Mouse (Mus musculus) limb, embryonic 15.5 days (tissue): ENCODE measurements around the gene Lnp1. TPM values are rescaled to one million over a fixed set of nuclear protein-coding genes. Genes with fewer than 3 reads are reported as not detected.

Source experiments
- ATAC-seq: fragments of 200-750 bp; cut with Nextera tagmentation; 2 replicates; pipeline ENCODE4 v1.8.0; 2017; ENCODE audit warnings: low read depth, moderate TSS enrichment; ENCODE audit not compliant: insufficient number of reproducible peaks, low FRiP score, low TSS enrichment
- H3K27ac ChIP-seq: fragments of 300-500 bp; sonication (generic); 2 replicates; pipeline ENCODE4 v1.5.1; 2015; ENCODE audit warnings: moderate library complexity, mild to moderate bottlenecking, inconsistent platforms
- H3K27me3 ChIP-seq: fragments of 300-500 bp; sonication (generic); 2 replicates; pipeline ENCODE4 v1.6.1; 2015; ENCODE audit warnings: inconsistent platforms
- H3K36me3 ChIP-seq: fragments of 300-500 bp; sonication (generic); 2 replicates; pipeline ENCODE4 v1.6.1; 2015; ENCODE audit warnings: inconsistent platforms
- H3K4me1 ChIP-seq: fragments of 300-500 bp; sonication (generic); 2 replicates; pipeline ENCODE4 v1.6.1; 2015; ENCODE audit warnings: inconsistent platforms
- H3K4me2 ChIP-seq: fragments of 300-500 bp; sonication (generic); 2 replicates; pipeline ENCODE4 v1.6.1; 2015; ENCODE audit warnings: mild to moderate bottlenecking, inconsistent platforms
- H3K4me3 ChIP-seq: fragments of 300-500 bp; sonication (generic); 2 replicates; pipeline ENCODE4 v1.5.1; 2015; ENCODE audit warnings: mild to moderate bottlenecking, inconsistent platforms
- H3K9ac ChIP-seq: fragments of 300-500 bp; sonication (generic); 2 replicates; pipeline ENCODE4 v1.6.1; 2015; ENCODE audit warnings: inconsistent platforms
- H3K9me3 ChIP-seq: fragments of 300-500 bp; sonication (generic); 2 replicates; pipeline ENCODE4 v1.6.1; 2016; ENCODE audit warnings: inconsistent platforms
- WGBS: fragments of 180-500 bp; shearing (Covaris S2); methylation state at CpG from one replicate; pipeline ENCODE4 v1.1.7; 2015; 5-methylcytosine and 5-hydroxymethylcytosine counted together
- polyA plus RNA-seq: library from polyadenylated mRNA; unstranded; fragments of >200 nt; fragmentation: Nextera tagmentation; extraction: Ambion mirVana; gene quantifications from 2 replicates; pipeline ENCODE4 v1.2.1, GENCODE M21; 2015

The Lnp1 gene
- polyA plus RNA-seq, 1 experiment from 2014 or later: 0.38 TPM

GRCm38 (mm10) chr16:56884811-56885210, 43.0 kb downstream of the Lnp1 start:
- H3K27me3 ChIP-seq: no peaks in the 10 kb centered on the region
- no peak overlapping the region for H3K9ac ChIP-seq
- no peak for ATAC-seq
- 74% methylated on average over 6 of the region's 6 CpGs for WGBS
- no peak overlapping the region for H3K27ac ChIP-seq
- peaks cover 8% of the 10 kb centered on the region; the same call in 1 of the 2 replicates for H3K4me1 ChIP-seq
- no peaks in the 10 kb centered on the region for H3K9me3 ChIP-seq
- peak overlapping the region; percentile 58 for H3K4me3 ChIP-seq
- peak overlapping the region; percentile 55 for H3K4me2 ChIP-seq
- no peaks in the 10 kb centered on the region for H3K36me3 ChIP-seq

DNA sequence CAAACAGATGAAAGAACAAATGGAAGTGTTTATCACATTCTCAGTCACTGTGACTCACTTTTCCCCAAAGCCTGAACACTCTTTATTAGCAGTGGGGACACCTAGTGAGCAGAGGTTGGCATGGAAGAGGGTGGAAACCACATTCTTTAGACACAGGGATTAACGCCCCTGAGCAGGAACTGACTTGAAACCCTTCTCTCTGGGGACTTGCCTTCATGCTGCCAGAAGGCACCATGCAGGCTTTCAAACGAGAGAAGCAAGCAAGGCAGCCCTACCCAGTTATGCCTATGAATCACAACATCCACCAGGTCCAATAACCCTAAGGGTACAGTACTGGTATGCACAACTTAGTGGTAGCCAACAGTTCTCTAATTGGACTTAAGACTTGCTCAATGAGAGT, 54.5 kb downstream of the Lnp1 start:
- no peak for ATAC-seq
- Histone ChIP-seq H3K36me3 (no peaks in the 10 kb centered on the region), H3K9ac (no peak overlapping the region), H3K9me3 (no peaks in the 10 kb centered on the region), H3K27ac (no peak overlapping the region), H3K4me1 (no peaks in the 10 kb centered on the region), H3K4me2 (no peak overlapping the region), H3K27me3 (no peaks in the 10 kb centered on the region), H3K4me3 (no peak overlapping the region)
- 17% methylated on average over 2 of the region's 2 CpGs for WGBS

DNA sequence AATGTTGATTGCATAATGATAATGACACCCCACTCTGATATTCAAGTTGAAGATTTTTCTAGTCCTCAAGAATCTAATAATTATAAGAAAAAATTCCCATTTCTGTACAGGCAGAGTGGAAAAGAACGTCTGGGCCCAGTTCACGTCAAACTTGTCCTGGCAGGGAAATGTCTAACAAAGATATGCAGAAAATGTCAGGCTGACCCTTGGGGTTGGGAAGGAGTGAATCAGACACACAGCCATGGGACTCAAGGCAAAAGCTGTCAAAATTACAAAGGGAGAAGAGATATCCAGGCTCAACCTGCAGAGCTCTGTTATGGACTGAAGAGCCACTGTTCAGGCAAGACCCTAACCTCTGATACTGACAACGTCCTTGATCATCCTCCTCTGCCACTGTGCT, 57.4 kb downstream of the Lnp1 start:
- H3K27me3 ChIP-seq: no peaks in the 10 kb centered on the region
- no peak for ATAC-seq
- no peaks in the 10 kb centered on the region for H3K9me3 ChIP-seq
- no peak overlapping the region for H3K9ac ChIP-seq
- no peak overlapping the region for H3K4me3 ChIP-seq
- no peaks in the 10 kb centered on the region for H3K4me1 ChIP-seq
- H3K36me3 ChIP-seq: no peaks in the 10 kb centered on the region
- H3K27ac ChIP-seq: no peak overlapping the region
- no peak overlapping the region for H3K4me2 ChIP-seq
- 69% methylated on average over 3 of the region's 3 CpGs for WGBS

GRCm38 (mm10) chr16:56868361-56868760, 59.5 kb downstream of the Lnp1 start:
- H3K4me2 ChIP-seq: no peak overlapping the region
- H3K27ac ChIP-seq: no peak overlapping the region
- ATAC-seq: no peak
- H3K27me3 ChIP-seq: no peaks in the 10 kb centered on the region
- 85% methylated on average over 5 of the region's 5 CpGs for WGBS
- no peaks in the 10 kb centered on the region for H3K36me3 ChIP-seq
- no peak overlapping the region for H3K9ac ChIP-seq
- no peak overlapping the region for H3K4me3 ChIP-seq
- H3K9me3 ChIP-seq: no peaks in the 10 kb centered on the region
- H3K4me1 ChIP-seq: no peaks in the 10 kb centered on the region

DNA sequence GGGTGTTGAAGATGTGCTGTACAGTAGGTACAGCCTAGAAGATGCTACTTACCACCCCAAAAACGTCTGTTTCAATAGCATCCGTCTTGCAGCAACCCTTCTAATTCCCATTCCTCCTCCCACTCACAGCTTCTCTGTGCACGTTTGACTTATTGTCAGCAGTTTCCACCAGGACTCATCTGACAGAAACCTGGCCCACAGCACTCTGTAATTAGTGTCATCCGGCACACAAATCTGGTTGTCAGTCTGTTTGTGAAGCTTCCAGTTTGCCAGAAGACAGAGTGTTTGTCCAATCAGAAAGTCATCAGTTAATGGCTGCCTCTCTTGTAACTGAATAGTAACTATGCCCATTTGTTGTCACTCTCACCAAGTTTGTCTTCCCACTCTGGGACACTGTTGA, 60.3 kb downstream of the Lnp1 start:
- Histone ChIP-seq H3K36me3 (no peaks in the 10 kb centered on the region), H3K9me3 (no peaks in the 10 kb centered on the region), H3K4me3 (no peak overlapping the region), H3K9ac (no peak overlapping the region), H3K4me1 (no peaks in the 10 kb centered on the region), H3K4me2 (no peak overlapping the region), H3K27ac (no peak overlapping the region), H3K27me3 (no peaks in the 10 kb centered on the region)
- ATAC-seq: no peak
- WGBS: 61% methylated on average over 4 of the region's 4 CpGs

Other genes with a start within 250 kb of the Lnp1 start
- gene Tfg, start 210.6 kb downstream of the Lnp1 start, polyA plus RNA-seq: 156 and 168 TPM in 2 replicates
- 0.06 and 0.09 TPM in 2 replicates for gene Adgrg7, start 132.2 kb downstream of the Lnp1 start, polyA plus RNA-seq
- 146 and 147 TPM in 2 replicates for gene Tmem45a, start 41.9 kb downstream of the Lnp1 start, polyA plus RNA-seq
- gene Tmem45a2, start 143.3 kb upstream of the Lnp1 start, polyA plus RNA-seq: not detected in 2 replicates
- 29.3 and 32.7 TPM in 2 replicates for gene Tomm70a, start 193.6 kb upstream of the Lnp1 start, polyA plus RNA-seq
- gene Nit2, start 239.3 kb upstream of the Lnp1 start, polyA plus RNA-seq: 78.4 and 82.3 TPM in 2 replicates